Mouse (Mus musculus): Measurements from ENCODE around the gene Itgav. TPM values are rescaled to one million over a fixed set of nuclear protein-coding genes. Genes with fewer than 3 reads are reported as not detected.

Gene Itgav
- polyA plus RNA-seq, 1 experiment from 2014 or later: 95.0 TPM

DNA sequence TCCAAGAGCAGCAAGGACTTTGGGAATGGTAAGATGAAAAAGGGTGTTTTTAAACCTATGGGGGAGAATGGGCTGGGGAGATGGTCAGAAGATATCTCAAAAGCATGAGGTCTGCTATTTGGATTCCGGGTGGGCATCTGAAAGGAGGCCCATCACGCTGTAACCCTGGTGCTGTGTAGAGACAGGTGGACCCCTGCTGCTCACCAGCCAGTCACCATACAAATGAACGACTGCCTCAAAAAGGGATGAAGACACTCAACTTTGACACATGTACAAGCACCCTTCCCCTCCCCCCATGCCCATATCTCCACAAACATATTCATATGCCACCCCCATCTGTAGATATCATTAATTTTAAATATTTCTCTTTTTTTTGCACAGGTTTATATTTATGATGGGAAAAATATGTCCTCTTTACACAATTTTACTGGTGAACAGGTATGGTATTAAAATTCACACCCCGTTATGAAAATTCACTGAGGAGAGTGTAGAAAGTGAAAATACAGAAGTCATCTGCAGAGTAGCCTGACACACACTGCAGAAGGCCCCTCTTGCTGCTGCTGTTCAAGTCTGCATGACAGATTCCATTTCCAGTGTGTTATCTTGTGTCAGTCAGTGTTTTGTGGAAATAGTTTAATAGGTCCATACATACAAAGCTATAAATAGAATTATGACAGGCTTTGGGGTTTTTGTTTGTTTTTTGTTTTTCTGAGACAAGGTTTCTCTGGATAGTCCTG, 44.3 kb downstream of the Itgav start:
- ATAC-seq (ENCODE audit: insufficient number of reproducible peaks, low FRiP score): no peak
- Histone ChIP-seq H3K27ac (ENCODE audit: poor library complexity, severe bottlenecking) (no peak overlapping the region), H3K4me2 (no peak overlapping the region), H3K27me3 (replicated peaks) (peaks cover 16% of the 10 kb centered on the region; the same call in 1 of the 2 replicates), H3K36me3 (peaks cover 36% of the 10 kb centered on the region), H3K4me1 (replicated peaks) (no peaks in the 10 kb centered on the region), H3K9ac (no peak overlapping the region), H3K4me3 (no peak overlapping the region), H3K9me3 (replicated peaks) (no peaks in the 10 kb centered on the region)
- whole genome bisulfite sequencing: 88% methylated on average over 4 of the region's 4 CpGs

DNA sequence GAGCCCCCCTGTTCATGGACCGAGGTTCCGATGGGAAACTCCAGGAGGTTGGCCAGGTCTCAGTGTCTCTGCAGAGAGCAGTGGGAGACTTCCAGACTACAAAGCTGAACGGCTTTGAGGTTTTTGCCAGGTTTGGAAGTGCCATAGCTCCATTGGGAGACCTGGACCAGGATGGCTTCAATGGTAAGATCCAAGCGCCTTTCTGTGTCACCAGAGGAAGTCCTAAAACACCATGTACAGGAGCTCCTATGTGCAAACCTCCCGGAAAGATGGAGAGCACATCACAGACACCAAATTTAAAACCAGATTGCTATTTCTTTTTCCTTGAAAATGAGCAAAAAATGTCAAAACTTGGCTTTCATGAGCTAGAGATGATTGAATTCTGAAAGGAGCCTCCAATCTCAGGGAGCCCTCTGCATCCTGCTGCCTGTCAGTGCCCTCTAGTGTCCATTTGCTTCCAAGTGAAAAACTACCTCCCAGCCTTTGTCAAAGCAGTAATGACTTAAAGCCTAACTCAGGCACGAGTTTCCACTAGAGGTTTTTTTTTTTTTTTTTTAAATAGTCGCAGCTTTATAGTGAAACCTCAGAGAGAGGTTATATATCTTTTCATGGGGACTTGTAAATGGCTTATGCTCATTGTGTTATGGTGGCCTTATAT, 47.1 kb downstream of the Itgav start:
- ATAC-seq (ENCODE audit: insufficient number of reproducible peaks, low FRiP score): no peak
- Histone ChIP-seq H3K27ac (ENCODE audit: poor library complexity, severe bottlenecking) (no peak overlapping the region), H3K36me3 (peaks cover 55% of the 10 kb centered on the region), H3K27me3 (replicated peaks) (peaks cover 6% of the 10 kb centered on the region; the same call in 1 of the 2 replicates), H3K4me3 (no peak overlapping the region), H3K9me3 (replicated peaks) (no peaks in the 10 kb centered on the region), H3K4me2 (no peak overlapping the region), H3K9ac (no peak overlapping the region), H3K4me1 (replicated peaks) (no peaks in the 10 kb centered on the region)
- 57% methylated on average over 7 of the region's 7 CpGs for WGBS

DNA sequence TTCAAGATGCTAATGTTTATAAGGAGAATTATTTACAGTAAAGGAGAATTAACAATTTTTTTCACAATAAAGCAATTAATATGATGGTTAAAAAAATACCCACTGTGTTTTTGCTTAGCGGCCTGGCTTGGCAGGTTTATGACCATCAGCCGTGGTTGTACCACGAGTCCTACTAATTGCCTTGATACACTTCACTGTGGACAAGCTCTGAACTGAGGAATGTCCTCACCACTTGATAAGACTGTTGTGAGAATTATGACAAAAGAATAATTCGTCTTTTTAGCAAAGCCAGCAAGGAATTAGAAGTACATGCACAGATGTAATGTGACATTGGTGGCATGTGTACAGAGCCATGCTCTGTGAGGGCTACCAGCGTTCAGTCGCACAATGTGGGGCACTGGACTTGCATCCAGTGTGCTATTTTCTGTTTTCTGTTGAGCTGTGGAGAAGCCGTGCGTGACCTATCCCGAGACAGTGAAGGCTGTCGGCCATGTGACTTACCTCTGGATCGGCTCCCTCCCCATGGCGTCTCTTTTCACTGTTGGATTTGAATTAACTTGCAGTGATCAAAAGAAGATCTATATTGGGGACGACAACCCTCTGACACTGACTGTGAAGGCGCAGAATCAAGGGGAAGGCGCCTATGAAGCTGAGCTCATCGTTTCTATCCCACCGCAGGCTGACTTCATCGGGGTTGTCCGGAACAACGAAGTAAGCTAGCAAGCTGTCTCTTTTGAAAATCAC, 67.3 kb downstream of the Itgav start:
- H3K4me2 ChIP-seq: no peak overlapping the region
- H3K9me3 ChIP-seq (replicated peaks): no peaks in the 10 kb centered on the region
- H3K4me3 ChIP-seq: no peak overlapping the region
- H3K4me1 ChIP-seq (replicated peaks): no peaks in the 10 kb centered on the region
- no peak for ATAC-seq (ENCODE audit: insufficient number of reproducible peaks, low FRiP score)
- no peak overlapping the region for H3K9ac ChIP-seq
- peaks cover 50% of the 10 kb centered on the region for H3K36me3 ChIP-seq
- 88% methylated on average over 20 of the region's 20 CpGs for WGBS
- H3K27ac ChIP-seq (ENCODE audit: poor library complexity, severe bottlenecking): no peak overlapping the region
- H3K27me3 ChIP-seq (replicated peaks): no peaks in the 10 kb centered on the region

DNA sequence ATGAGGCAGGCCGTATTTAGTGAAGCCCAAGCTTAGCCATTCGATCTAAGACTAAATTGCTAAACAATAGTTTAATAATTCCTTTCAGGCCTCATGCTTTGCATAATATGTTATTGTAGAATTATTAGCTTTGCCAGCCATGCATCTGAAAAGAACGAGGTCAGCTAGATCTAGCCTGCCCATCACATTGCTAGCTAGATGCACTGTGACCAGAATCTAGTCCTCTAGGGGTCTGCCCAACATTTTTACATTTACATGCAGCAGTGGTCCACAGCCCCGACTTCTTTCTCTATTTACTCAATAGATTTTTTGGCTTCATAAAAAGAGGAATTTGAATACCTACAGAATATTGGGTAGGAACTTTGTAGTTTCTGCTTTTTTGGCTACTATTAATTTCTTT, 67.9 kb downstream of the Itgav start:
- no peak for ATAC-seq (ENCODE audit: insufficient number of reproducible peaks, low FRiP score)
- Histone ChIP-seq H3K9ac (no peak overlapping the region), H3K27me3 (replicated peaks) (no peaks in the 10 kb centered on the region), H3K4me3 (no peak overlapping the region), H3K36me3 (peaks cover 55% of the 10 kb centered on the region), H3K4me1 (replicated peaks) (no peaks in the 10 kb centered on the region), H3K4me2 (no peak overlapping the region), H3K27ac (ENCODE audit: poor library complexity, severe bottlenecking) (no peak overlapping the region), H3K9me3 (replicated peaks) (no peaks in the 10 kb centered on the region)
- WGBS: 90% methylated on average over 4 of the region's 4 CpGs

DNA sequence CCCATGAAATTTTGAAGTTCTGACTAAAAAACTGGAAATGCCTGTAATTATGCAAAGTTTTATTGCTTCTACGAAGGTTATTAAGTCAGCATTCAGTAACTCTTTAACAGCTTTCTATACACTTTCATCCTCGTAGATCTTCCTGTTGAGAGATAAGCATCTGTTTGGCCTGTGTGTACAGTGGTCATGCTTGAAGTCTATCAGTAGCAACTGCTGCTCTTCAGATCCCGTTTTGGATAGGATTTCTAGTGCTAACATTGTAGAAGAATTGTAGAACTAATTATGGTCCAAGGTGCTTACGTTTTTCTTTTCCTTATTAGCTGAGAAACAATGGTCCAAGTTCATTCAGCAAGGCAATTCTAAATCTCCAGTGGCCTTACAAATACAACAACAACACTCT, 71.6 kb downstream of the Itgav start:
- no peaks in the 10 kb centered on the region for H3K27me3 ChIP-seq (replicated peaks)
- WGBS: 77% methylated on average over 4 of the region's 4 CpGs
- ATAC-seq (ENCODE audit: insufficient number of reproducible peaks, low FRiP score): no peak
- no peaks in the 10 kb centered on the region for H3K4me1 ChIP-seq (replicated peaks)
- no peak overlapping the region for H3K27ac ChIP-seq (ENCODE audit: poor library complexity, severe bottlenecking)
- no peaks in the 10 kb centered on the region for H3K9me3 ChIP-seq (replicated peaks)
- no peak overlapping the region for H3K4me2 ChIP-seq
- H3K4me3 ChIP-seq: no peak overlapping the region
- H3K9ac ChIP-seq: no peak overlapping the region
- H3K36me3 ChIP-seq: peaks cover 65% of the 10 kb centered on the region

DNA sequence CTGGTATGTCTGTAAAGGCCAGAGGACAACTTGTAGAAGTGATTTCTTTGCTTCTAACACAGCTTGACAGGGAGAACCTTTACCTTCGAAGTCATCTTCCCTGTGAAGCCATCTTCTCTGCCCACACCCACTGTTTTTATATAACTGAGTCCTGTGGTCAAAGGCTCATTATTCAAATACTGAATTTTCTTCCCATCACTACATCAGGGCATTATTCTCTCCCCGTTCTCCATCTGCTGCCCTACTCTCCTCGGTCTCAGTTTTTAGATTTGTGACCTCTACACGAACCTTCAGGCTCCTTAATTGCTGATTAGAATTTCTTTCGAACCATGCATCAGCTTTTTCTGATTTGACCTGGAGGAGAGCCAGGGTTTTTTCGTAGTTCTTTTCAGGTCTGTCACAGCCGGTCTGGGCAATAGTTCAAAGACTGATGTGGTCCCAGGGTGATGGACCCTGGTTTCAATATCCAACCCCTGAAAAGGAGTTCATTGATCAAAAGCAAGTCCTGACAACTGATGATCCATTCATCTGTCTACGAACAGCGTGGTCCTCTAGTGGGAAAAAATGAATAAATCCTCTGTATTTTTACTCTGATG, 73.8 kb downstream of the Itgav start:
- 79% methylated on average over 9 of the region's 9 CpGs for WGBS
- Histone ChIP-seq H3K9ac (no peak overlapping the region), H3K4me1 (replicated peaks) (no peaks in the 10 kb centered on the region), H3K4me2 (no peak overlapping the region), H3K4me3 (no peak overlapping the region), H3K36me3 (peaks cover 63% of the 10 kb centered on the region), H3K27me3 (replicated peaks) (no peaks in the 10 kb centered on the region), H3K27ac (ENCODE audit: poor library complexity, severe bottlenecking) (no peak overlapping the region), H3K9me3 (replicated peaks) (no peaks in the 10 kb centered on the region)
- ATAC-seq (ENCODE audit: insufficient number of reproducible peaks, low FRiP score): no peak

DNA sequence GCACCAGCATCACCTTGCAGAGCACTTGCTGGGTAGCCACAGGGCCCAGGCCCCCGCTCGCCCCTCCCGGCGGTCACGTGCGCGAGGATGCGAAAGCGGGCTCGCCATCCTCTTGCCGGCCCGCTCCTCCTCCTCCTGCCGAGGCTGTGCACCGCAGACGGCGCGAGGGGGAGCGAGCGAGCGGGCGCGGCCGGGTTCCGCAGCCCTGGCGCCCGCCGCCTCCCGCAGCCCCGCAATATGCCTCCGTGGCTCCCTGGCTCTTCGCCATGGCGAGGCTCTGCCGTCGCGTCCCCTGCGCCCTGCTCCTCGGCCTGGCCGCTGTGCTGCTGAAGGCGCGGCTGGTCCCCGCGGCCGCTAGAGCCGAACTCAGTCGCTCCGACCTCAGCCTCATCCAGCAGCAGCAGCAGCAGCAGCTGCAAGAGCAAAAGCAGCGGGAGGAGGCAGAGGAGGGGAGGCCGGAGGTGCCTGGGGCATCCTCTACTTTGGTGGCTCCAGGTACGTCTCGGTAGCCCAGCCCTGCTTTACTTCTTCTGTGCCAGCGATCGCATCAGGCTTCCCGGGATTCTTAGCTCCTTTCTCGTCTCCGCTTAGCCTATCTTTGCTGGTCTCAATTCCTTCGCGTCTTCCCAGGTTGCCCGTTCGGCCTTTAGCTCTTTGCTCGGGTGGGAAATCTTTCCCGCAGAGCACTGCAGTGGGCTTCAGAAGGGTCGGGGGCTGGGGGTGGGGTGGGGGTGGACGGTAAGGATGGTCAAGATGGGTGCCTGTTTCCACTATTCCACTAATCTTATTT, 88.5 kb downstream of the Itgav start, which contains the start of gene Fam171b:
Gene Fam171b (plus strand): TSS at position 154 of the 790 bp plus-strand sequence.
- under 1% methylated on average over 63 of the region's 63 CpGs for WGBS
- Histone ChIP-seq H3K9ac (peak within 1 kb of the TSS; percentile 79), H3K27ac (ENCODE audit: poor library complexity, severe bottlenecking) (no peak within 1 kb of the TSS), H3K4me3 (peak within 1 kb of the TSS; percentile 83), H3K27me3 (replicated peaks) (peaks cover 20% of the 10 kb centered on the region), H3K36me3 (no peaks in the 10 kb centered on the region), H3K4me2 (peak within 1 kb of the TSS; percentile 98), H3K9me3 (replicated peaks) (no peaks in the 10 kb centered on the region), H3K4me1 (replicated peaks) (no peaks in the 10 kb centered on the region)
- peak; percentile 87 for ATAC-seq (ENCODE audit: insufficient number of reproducible peaks, low FRiP score)

DNA sequence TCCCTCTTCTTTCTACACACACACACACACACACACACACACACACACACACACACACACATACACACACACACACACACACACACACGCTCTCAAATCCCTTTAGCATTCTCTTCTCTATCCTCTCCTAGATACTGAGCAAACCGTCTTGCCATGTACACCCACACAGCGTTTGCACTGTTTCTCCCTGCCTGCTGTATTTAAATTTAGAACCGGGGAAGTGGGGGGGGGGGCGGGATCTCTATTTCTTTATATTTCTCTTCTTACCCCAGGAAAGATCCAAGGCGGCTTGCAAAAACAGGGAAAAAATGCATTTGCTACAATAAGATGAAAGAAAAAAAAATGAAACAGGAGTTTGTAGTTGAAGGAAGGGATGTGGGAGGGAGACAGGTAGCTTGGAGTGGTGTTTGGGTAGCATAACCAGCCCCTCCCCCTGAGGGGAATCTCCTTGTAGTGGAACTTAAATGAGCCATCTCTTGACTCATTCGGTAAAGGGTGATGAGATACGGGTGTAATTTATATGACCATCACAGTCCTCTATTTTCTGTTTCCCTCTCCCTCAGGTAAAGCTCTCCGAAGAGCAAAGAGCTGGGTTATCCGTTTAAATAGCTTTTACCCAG, 89.2 kb downstream of the Itgav start:
- H3K9me3 ChIP-seq (replicated peaks): no peaks in the 10 kb centered on the region
- peaks cover 20% of the 10 kb centered on the region for H3K27me3 ChIP-seq (replicated peaks)
- ATAC-seq (ENCODE audit: insufficient number of reproducible peaks, low FRiP score): no peak
- WGBS: 20% methylated on average over 9 of the region's 10 CpGs
- H3K27ac ChIP-seq (ENCODE audit: poor library complexity, severe bottlenecking): no peak overlapping the region
- H3K9ac ChIP-seq: peak overlapping the region; percentile 79; the same call in 1 of the 2 replicates
- no peaks in the 10 kb centered on the region for H3K36me3 ChIP-seq
- H3K4me2 ChIP-seq: peak overlapping the region; percentile 98
- H3K4me3 ChIP-seq: peak overlapping the region; percentile 83
- H3K4me1 ChIP-seq (replicated peaks): no peaks in the 10 kb centered on the region

DNA sequence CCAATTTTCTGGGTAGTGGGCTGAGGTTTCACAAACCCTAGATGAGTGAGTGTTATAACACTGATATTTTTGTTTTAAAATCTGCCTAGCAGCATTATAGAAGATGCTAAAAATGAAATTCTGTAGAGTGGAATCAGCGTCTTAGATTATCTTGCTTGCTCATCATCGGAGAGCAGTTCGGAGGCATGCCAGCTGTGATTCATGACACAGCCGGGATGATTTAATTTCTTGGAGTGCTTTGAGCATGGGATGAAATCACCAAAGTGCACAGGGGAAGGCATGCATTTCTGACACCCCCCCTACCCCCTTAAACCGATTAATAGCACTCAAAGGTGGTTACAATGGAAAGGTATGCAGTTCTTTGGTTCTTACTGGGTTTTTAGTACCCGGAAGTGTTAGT, 89.8 kb downstream of the Itgav start:
- Histone ChIP-seq H3K4me2 (no peak overlapping the region), H3K9me3 (replicated peaks) (no peaks in the 10 kb centered on the region), H3K9ac (no peak overlapping the region), H3K4me1 (replicated peaks) (no peaks in the 10 kb centered on the region), H3K27ac (ENCODE audit: poor library complexity, severe bottlenecking) (no peak overlapping the region), H3K36me3 (no peaks in the 10 kb centered on the region), H3K4me3 (no peak overlapping the region), H3K27me3 (replicated peaks) (peaks cover 20% of the 10 kb centered on the region)
- ATAC-seq (ENCODE audit: insufficient number of reproducible peaks, low FRiP score): no peak
- 67% methylated on average over 6 of the region's 6 CpGs for WGBS

DNA sequence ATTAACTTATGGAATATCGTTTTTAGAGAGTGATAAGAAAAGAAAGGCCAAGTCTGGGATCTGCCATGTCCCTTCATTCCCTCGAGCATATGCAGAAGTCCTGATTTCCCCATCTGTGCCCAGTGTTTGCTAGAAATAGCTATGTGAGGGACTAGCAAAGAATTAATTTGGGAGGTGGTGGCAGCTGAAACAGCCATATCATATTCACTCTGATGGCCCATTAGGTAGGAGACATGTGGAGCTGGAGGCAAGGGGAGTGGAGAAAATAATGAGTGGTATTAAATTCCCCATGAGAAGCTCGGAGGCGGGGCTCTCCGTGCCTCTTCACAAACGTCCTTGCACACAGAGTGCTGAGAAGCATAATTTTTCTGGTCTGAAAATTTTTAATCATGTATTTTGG, 92.0 kb downstream of the Itgav start:
- 77% methylated on average over 6 of the region's 6 CpGs for WGBS
- peaks cover 20% of the 10 kb centered on the region for H3K27me3 ChIP-seq (replicated peaks)
- H3K4me3 ChIP-seq: no peak overlapping the region
- no peaks in the 10 kb centered on the region for H3K36me3 ChIP-seq
- ATAC-seq (ENCODE audit: insufficient number of reproducible peaks, low FRiP score): no peak
- H3K9me3 ChIP-seq (replicated peaks): no peaks in the 10 kb centered on the region
- H3K9ac ChIP-seq: no peak overlapping the region
- no peak overlapping the region for H3K4me2 ChIP-seq
- H3K4me1 ChIP-seq (replicated peaks): no peaks in the 10 kb centered on the region
- no peak overlapping the region for H3K27ac ChIP-seq (ENCODE audit: poor library complexity, severe bottlenecking)
